ENCODE assay signal across 8 mouse cellular contexts in genomic region chr3:119780876-119781275, GRCm38 (mm10). TPM values are rescaled to one million over a fixed set of nuclear protein-coding genes. Genes with fewer than 3 reads are reported as not detected.
DNase-seq lines count a peak whose midpoint lies in the region; ATAC-seq and TF ChIP-seq lines count a peak whose summit lies in the region.

No protein-coding gene starts in this region.

- H3K4me3 ChIP-seq in forebrain, embryonic 15.5 days, result peak overlapping the region; percentile 60
- H3K4me3 ChIP-seq in liver, embryonic 14.5 days (ENCODE audit: insufficient read depth in 1 of 2, low read depth in 2 of 2, low read length in 2 of 2), result no peak overlapping the region

- peak; percentile 21 for DNase-seq in heart, adult 11 months
- no peak for DNase-seq in heart, adult 18-20 months
- peak; percentile 28 for DNase-seq in A20 (ENCODE audit: low read depth, low spot score)
- no peak for DNase-seq in liver, embryonic 14.5 days (ENCODE audit: low read depth in 3 of 3, low spot score in 3 of 3)
- no peak for DNase-seq in right cerebral cortex, postnatal 10 days (ENCODE audit: low spot score in 2 of 2)
- DNase-seq in cerebellum, postnatal 14 days, result no peak

- no peak for ATAC-seq in forebrain, embryonic 15.5 days (replicated peaks)
- ATAC-seq in liver, embryonic 14.5 days (ENCODE audit: insufficient read depth), result no peak
- ATAC-seq in inflammation-experienced regulatory T-cells, adult 6 months, result no peak

- H3K4me1 ChIP-seq in forebrain, embryonic 15.5 days, result peaks cover 43% of the 10 kb centered on the region
- H3K4me1 ChIP-seq in liver, embryonic 14.5 days (replicated peaks; ENCODE audit: control insufficient read depth in 2 of 2, insufficient read depth in 2 of 2, low read length in 1 of 2), result peaks cover 3 to 12% of the 10 kb centered on the region in 2 experiments; a peak in 3 of 4 replicates

- H3K9me3 ChIP-seq in forebrain, embryonic 15.5 days, result no peaks in the 10 kb centered on the region
- no peaks in the 10 kb centered on the region for H3K9me3 ChIP-seq in liver, embryonic 14.5 days (ENCODE audit: control insufficient read depth, low read length)

- no peaks in the 10 kb centered on the region for H3K27me3 ChIP-seq in forebrain, embryonic 15.5 days
- H3K27me3 ChIP-seq in liver, embryonic 14.5 days (ENCODE audit: control insufficient read depth, insufficient read depth, low read length), result no peaks in the 10 kb centered on the region

- no peak for TF ChIP-seq CTCF in liver, embryonic 14.5 days (IDR thresholded peaks at IDR 0.05; ENCODE audit: low read depth)

- H3K27ac ChIP-seq in forebrain, embryonic 15.5 days (replicated peaks), result no peak overlapping the region
- no peak overlapping the region for H3K27ac ChIP-seq in liver, embryonic 14.5 days

- peak overlapping the region; percentile 54 for H3K4me2 ChIP-seq in forebrain, embryonic 15.5 days (replicated peaks)
- H3K4me2 ChIP-seq in liver, embryonic 14.5 days (ENCODE audit: low read depth), result peak overlapping the region; percentile 32

- TF ChIP-seq EP300 in liver, embryonic 14.5 days (IDR thresholded peaks at IDR 0.05; ENCODE audit: low read depth), result no peak

- H3K36me3 ChIP-seq in forebrain, embryonic 15.5 days, result peaks cover 8% of the 10 kb centered on the region; the same call in 1 of the 2 replicates
- no peaks in the 10 kb centered on the region for H3K36me3 ChIP-seq in liver, embryonic 14.5 days (replicated peaks; ENCODE audit: control insufficient read depth, insufficient read depth, low read depth)

- H3K9ac ChIP-seq in forebrain, embryonic 15.5 days (replicated peaks), result peak overlapping the region; percentile 37; the same call in 1 of the 2 replicates
- no peak overlapping the region for H3K9ac ChIP-seq in liver, embryonic 14.5 days (replicated peaks)

RNA-seq across cellular contexts. Expression of gene Ptbp2, which starts 3.4 kb away (rescaled TPM):
- 10 to 100 TPM; 18.9 to 19.9 TPM for total RNA-seq in heart, adult 18-20 months (2021)
- polyA plus RNA-seq in forebrain, embryonic 15.5 days (2015; fragmentation: Nextera tagmentation; extraction: Ambion mirVana), result 325 and 344 TPM in 2 replicates
- 7.8 and 9.6 TPM in 2 replicates for polyA plus RNA-seq in liver, embryonic 14.5 days (2012; rRNA removed)
- 6.3 and 6.4 TPM in 2 replicates for polyA plus RNA-seq in liver, embryonic 14.5 days (2014; fragmentation: Nextera tagmentation; extraction: Ambion mirVana)
- polyA plus RNA-seq in inflammation-experienced regulatory T-cells, adult 6 months (2017; shearing (Covaris generic)), result 10 to 100 TPM; 15.1 to 27.3 (median 26.4) TPM

Comparison
In these comparisons a context has a peak if more than half of its experiments do, and no peak if none do; other contexts are left out.
1. DNase-seq: peak in heart, adult 11 months (single experiment) and A20 (single experiment); none in heart, adult 18-20 months (0 of 2), liver, embryonic 14.5 days (0 of 3), right cerebral cortex, postnatal 10 days (0 of 2) and cerebellum, postnatal 14 days (0 of 2).
2. RNA of gene Ptbp2, which starts 3.4 kb away (polyA plus RNA-seq): 325 to 344 TPM in forebrain, embryonic 15.5 days; 15.1 to 27.3 TPM in inflammation-experienced regulatory T-cells, adult 6 months and 6.3 to 9.6 TPM in liver, embryonic 14.5 days; every median in the first group is over 10 times any median in the second.